Mouse (Mus musculus) lung, adult 2 months (tissue): ENCODE data around the gene Gxylt1.

Experiments
- CTCF ChIP-seq: fragments of 200-500 bp; IDR thresholded peaks from 2 replicates; pipeline ENCODE4 v1.5.1; 2011; ENCODE audit warnings: mild to moderate bottlenecking, low read length, control low read depth; ENCODE audit not compliant: insufficient read depth
- POLR2A ChIP-seq: fragments of 200-500 bp; IDR thresholded peaks from 2 replicates; pipeline ENCODE4 v1.6.1; 2011; ENCODE audit warnings: low read depth, mild to moderate bottlenecking, control low read depth, low read length, borderline replicate concordance; ENCODE audit errors: extremely low read depth

DNA sequence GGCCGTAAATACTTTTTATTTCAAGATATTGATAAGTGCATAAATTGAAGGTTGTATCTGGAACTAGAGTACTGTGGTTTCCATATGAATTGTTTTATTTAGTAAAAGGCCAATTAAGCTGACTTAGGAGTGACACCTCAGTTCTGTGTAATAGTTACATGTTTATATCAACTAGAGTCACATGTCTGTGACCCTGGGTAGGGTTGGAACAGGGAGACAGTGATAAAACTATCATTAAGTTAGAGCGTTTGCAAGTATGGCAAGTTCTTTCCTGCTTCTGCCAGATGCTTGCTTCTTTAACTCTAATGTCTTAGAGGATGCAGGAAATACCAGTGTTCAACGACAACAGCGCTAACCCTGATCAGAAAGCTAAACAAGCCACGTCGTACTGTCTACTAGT is 9.3 kb upstream of the Gxylt1 start:
- TF ChIP-seq CTCF (no peak), POLR2A (no peak)
